Mouse (Mus musculus) layer of hippocampus, postnatal 14 days (tissue): ENCODE results near the gene Ppa1. TPM values are rescaled to one million over a fixed set of nuclear protein-coding genes. Genes with fewer than 3 reads are reported as not detected.
"Not testable (repeated sequence)": the region's sequence is repeated elsewhere in the genome, so short reads cannot be mapped to it uniquely, and the experiment has no call there.

ENCODE experiments used
- DNase-seq, 2 experiments: peaks; one replicate each; pipeline ENCODE4 v3.0.0; 2021 to 2022; ENCODE audit warnings: low spot score in 2 of 2, mixed read lengths in 1 of 2
- long read RNA-seq, 2 experiments: library from polyadenylated mRNA; stranded (forward); transcript quantifications; one replicate each; pipeline ENCODE4 v2.0.0; 2021
- total RNA-seq, 2 experiments: library from RNA; stranded (reverse); gene quantifications; 2 replicates each; pipeline ENCODE4 v1.2.3; 2021

The Ppa1 gene
- 100 to 1,000 TPM; 102 to 108 TPM for total RNA-seq
- long read RNA-seq, experiment 1, transcript Ppa1-201 (11 exons, 1,364 nt) = major isoform, 79 of 94 reads
- long read RNA-seq, experiment 1, partial matches to known transcripts = 10 of 94 reads
- long read RNA-seq, experiment 1, other reads (novel, unspliced or antisense) = 5 of 94 reads
- long read RNA-seq, experiment 2, transcript Ppa1-201 (11 exons, 1,364 nt) = major isoform, 162 of 170 reads
- long read RNA-seq, experiment 2, partial matches to known transcripts = 7 of 170 reads
- long read RNA-seq, experiment 2, other reads (novel, unspliced or antisense) = 1 of 170 reads

GRCm38 (mm10) chr10:61647790-61648736, at the start of gene Ppa1:
Gene Ppa1, plus strand, starts transcription at chr10:61648552.
- peak; percentile 77 to 85 for DNase-seq

GRCm38 (mm10) chr10:61599556-61600114, 48.7 kb upstream of the Ppa1 start:
- DNase-seq = no peak

GRCm38 (mm10) chr10:61602283-61603033, 45.9 kb upstream of the Ppa1 start:
- peak; percentile 47 to 68 for DNase-seq

- DNase-seq = no peak
Observed at GRCm38 (mm10) chr10:61604376-61605065, 43.8 kb upstream of the Ppa1 start.

GRCm38 (mm10) chr10:61605381-61605780, 43.0 kb upstream of the Ppa1 start:
- not testable (repeated sequence) for DNase-seq

- DNase-seq = peak in 1 of 2 experiments; percentile 31
Observed at GRCm38 (mm10) chr10:61605851-61606250, 42.5 kb upstream of the Ppa1 start.

- DNase-seq = no peak
Observed at GRCm38 (mm10) chr10:61608233-61608632, 40.1 kb upstream of the Ppa1 start.

- no peak for DNase-seq
Observed at GRCm38 (mm10) chr10:61610650-61611235, 37.6 kb upstream of the Ppa1 start.

GRCm38 (mm10) chr10:61614311-61614710, 34.0 kb upstream of the Ppa1 start:
- DNase-seq = no peak

GRCm38 (mm10) chr10:61618528-61618927, 29.8 kb upstream of the Ppa1 start:
- no peak for DNase-seq

GRCm38 (mm10) chr10:61621681-61622080, 26.7 kb upstream of the Ppa1 start:
- DNase-seq = peak; percentile 26 to 33

GRCm38 (mm10) chr10:61623874-61624273, 24.5 kb upstream of the Ppa1 start:
- not testable (repeated sequence) for DNase-seq

GRCm38 (mm10) chr10:61624771-61625170, 23.6 kb upstream of the Ppa1 start:
- no peak for DNase-seq

GRCm38 (mm10) chr10:61625381-61626257, 22.7 kb upstream of the Ppa1 start:
- DNase-seq = peak in 1 of 2 experiments; percentile 18

- DNase-seq = no peak
Observed at GRCm38 (mm10) chr10:61626551-61626950, 21.8 kb upstream of the Ppa1 start.

- DNase-seq = no peak
Observed at GRCm38 (mm10) chr10:61627195-61627937, 21.0 kb upstream of the Ppa1 start.

- DNase-seq = no peak
Observed at GRCm38 (mm10) chr10:61627938-61628250, 20.5 kb upstream of the Ppa1 start.

GRCm38 (mm10) chr10:61632445-61632844, 15.9 kb upstream of the Ppa1 start:
- DNase-seq = no peak
